Mouse (Mus musculus): Measurements from ENCODE around the gene Tlr12.
"Not testable (repeated sequence)": the region's sequence is repeated elsewhere in the genome, so short reads cannot be mapped to it uniquely, and the experiment has no call there.

Gene Tlr12

GRCm38 (mm10) chr4:128620572-128620971 lies 2.2 kb upstream of the Tlr12 start:
- no peak for DNase-seq (ENCODE audit: low spot score in 2 of 2)

GRCm38 (mm10) chr4:128618963-128619362 lies 544 bp upstream of the Tlr12 start:
- DNase-seq (ENCODE audit: low spot score in 2 of 2) = no peak

- no peak for DNase-seq (ENCODE audit: low spot score in 2 of 2)
Observed at GRCm38 (mm10) chr4:128617363-128618120, 877 bp downstream of the Tlr12 start.

- no peak for DNase-seq (ENCODE audit: low spot score in 2 of 2)
Observed at GRCm38 (mm10) chr4:128615761-128616160, 2.7 kb downstream of the Tlr12 start.

GRCm38 (mm10) chr4:128613326-128613725 lies 5.1 kb downstream of the Tlr12 start:
- DNase-seq (ENCODE audit: low spot score in 2 of 2) = no peak

GRCm38 (mm10) chr4:128611726-128612125 lies 6.7 kb downstream of the Tlr12 start:
- not testable (repeated sequence) for DNase-seq (ENCODE audit: low spot score in 2 of 2)

- DNase-seq (ENCODE audit: low spot score in 2 of 2) = no peak
Observed at GRCm38 (mm10) chr4:128610706-128611105, 7.7 kb downstream of the Tlr12 start.

GRCm38 (mm10) chr4:128609925-128610402 lies 8.5 kb downstream of the Tlr12 start, which contains the start of gene Zscan20:
Zscan20 (minus strand) TSS chr4:128610098.
- DNase-seq (ENCODE audit: low spot score in 2 of 2) = peak; percentile 92 to 93

GRCm38 (mm10) chr4:128609276-128609924 lies 9.0 kb downstream of the Tlr12 start:
- DNase-seq (ENCODE audit: low spot score in 2 of 2) = no peak

- DNase-seq (ENCODE audit: low spot score in 2 of 2) = no peak
Observed at GRCm38 (mm10) chr4:128607661-128608060, 10.8 kb downstream of the Tlr12 start.

- no peak for DNase-seq (ENCODE audit: low spot score in 2 of 2)
Observed at GRCm38 (mm10) chr4:128606586-128606985, 11.8 kb downstream of the Tlr12 start.

- DNase-seq (ENCODE audit: low spot score in 2 of 2) = no peak
Observed at GRCm38 (mm10) chr4:128597801-128598560, 20.4 kb downstream of the Tlr12 start.

GRCm38 (mm10) chr4:128594062-128594461 lies 24.4 kb downstream of the Tlr12 start:
- no peak for DNase-seq (ENCODE audit: low spot score in 2 of 2)

GRCm38 (mm10) chr4:128593286-128593685 lies 25.1 kb downstream of the Tlr12 start:
- no peak for DNase-seq (ENCODE audit: low spot score in 2 of 2)

- DNase-seq (ENCODE audit: low spot score in 2 of 2) = no peak
Observed at GRCm38 (mm10) chr4:128579182-128579581, 39.2 kb downstream of the Tlr12 start.

- no peak for DNase-seq (ENCODE audit: low spot score in 2 of 2)
Observed at GRCm38 (mm10) chr4:128575811-128576210, 42.6 kb downstream of the Tlr12 start.

All from urinary bladder, postnatal 4 days (tissue).